Mouse (Mus musculus) macrophage (primary cell): ENCODE measurements around the gene Dner. TPM values are rescaled to one million over a fixed set of nuclear protein-coding genes. Genes with fewer than 3 reads are reported as not detected.

ENCODE experiments used
- H3K27ac ChIP-seq: fragments of 350-480 bp; formaldehyde crosslinking; 2 replicates; pipeline ENCODE4 v1.9.0; 2021
- H3K36me3 ChIP-seq: fragments of 350-480 bp; formaldehyde crosslinking; 2 replicates; pipeline ENCODE4 v1.9.0; 2021; ENCODE audit errors: inconsistent target
- H3K4me3 ChIP-seq: fragments of 350-480 bp; formaldehyde crosslinking; 2 replicates; pipeline ENCODE4 v1.9.0; 2021; ENCODE audit errors: inconsistent target
- H3K79me2 ChIP-seq: fragments of 350-480 bp; formaldehyde crosslinking; 2 replicates; pipeline ENCODE4 v1.9.0; 2021; ENCODE audit errors: inconsistent target
- WGBS: methylation state at CpG from one replicate; pipeline ENCODE4 v1.1.7; 2026; ENCODE audit warnings: inconsistent platforms; ENCODE audit not compliant: missing documents; 5-methylcytosine and 5-hydroxymethylcytosine counted together
- polyA plus RNA-seq: library from polyadenylated mRNA; stranded (reverse); fragments of 250-400 nt; gene quantifications from 3 replicates; pipeline ENCODE4 v1.2.4, GENCODE M21; 2018; ENCODE audit warnings: inconsistent platforms
- total RNA-seq, 78 experiments: library from RNA; depleted of rRNA; stranded (reverse); fragments of 250-400 nt; gene quantifications; 1 replicate in 9 of 78; 2 replicates in 24 of 78; 3 replicates in 43 of 78; 4 replicates in 2 of 78; pipeline ENCODE4 v1.2.4; 2018; ENCODE audit warnings: inconsistent platforms in 56 of 78

The Dner gene
- total RNA-seq (2018; cell fraction: chromatin; rRNA removed) = 1 to 10 TPM in 4 of 26 experiments, under 1 TPM in 14, not detected in 8; 0.18 to 1.8 (median 0.68) TPM
- total RNA-seq (2018; cell fraction: cytosol; rRNA removed) = 1 to 10 TPM in 1 of 26 experiments, under 1 TPM in 25; 0.23 to 1.1 (median 0.43) TPM
- 1 to 10 TPM in 2 of 26 experiments, under 1 TPM in 23, not detected in 1; 0.12 to 2.8 (median 0.35) TPM for total RNA-seq (2018; cell fraction: nucleus; rRNA removed)
- 0.14 to 1.4 TPM (median 0.21 TPM) in 3 replicates for polyA plus RNA-seq

DNA sequence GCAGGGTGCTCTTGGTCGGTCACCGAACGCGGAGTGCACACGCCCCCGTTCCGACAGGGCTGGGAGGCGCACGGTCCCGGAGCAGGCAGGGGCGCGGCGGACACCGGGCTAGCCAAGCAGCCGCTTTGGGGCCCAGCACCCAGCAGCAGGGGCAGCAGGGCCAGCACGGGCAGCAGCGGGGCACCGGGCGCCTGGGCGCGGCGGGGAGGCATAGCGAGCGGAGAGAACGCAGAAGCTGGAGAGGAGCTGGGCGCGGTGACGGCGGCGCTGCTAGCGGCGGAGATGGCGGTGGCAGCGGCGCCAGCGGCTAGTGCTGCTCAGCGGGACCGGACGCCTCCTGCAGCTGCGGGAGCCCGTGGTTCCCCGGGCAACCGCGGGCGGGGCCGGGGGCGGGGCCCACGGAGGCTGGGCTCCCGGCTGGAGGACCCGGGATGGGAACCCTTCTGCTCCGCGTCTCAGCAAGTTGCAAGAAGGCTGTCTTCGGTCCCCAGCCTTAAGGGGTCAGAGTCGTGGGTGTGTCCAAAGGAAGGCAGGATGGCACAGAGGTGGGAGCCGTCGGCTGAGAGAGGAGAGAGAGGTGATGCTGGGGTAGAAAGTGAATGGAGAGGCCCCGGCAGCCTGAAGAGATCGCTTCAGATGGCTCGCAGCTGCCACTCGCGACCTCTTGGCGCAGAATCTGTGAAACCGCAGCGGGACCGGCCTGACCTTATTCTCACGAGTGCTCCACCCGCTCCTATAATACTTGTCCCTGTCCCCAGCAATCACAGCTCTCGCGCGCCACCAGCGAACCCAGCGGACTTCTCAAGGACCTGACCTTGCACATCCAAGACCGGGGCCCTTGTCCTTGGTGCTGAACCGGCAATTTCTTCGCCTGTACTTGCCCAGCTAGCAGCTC, at the start of gene Dner:
TSS of gene Dner (minus strand) at position 705 of the 895 bp plus-strand sequence.
- no peaks in the 10 kb centered on the region for H3K36me3 ChIP-seq
- no peak within 1 kb of the TSS for H3K27ac ChIP-seq
- 2% methylated on average over 59 of the region's 75 CpGs for WGBS
- H3K79me2 ChIP-seq = no peaks in the 10 kb centered on the region
- H3K4me3 ChIP-seq = no peak within 1 kb of the TSS

DNA sequence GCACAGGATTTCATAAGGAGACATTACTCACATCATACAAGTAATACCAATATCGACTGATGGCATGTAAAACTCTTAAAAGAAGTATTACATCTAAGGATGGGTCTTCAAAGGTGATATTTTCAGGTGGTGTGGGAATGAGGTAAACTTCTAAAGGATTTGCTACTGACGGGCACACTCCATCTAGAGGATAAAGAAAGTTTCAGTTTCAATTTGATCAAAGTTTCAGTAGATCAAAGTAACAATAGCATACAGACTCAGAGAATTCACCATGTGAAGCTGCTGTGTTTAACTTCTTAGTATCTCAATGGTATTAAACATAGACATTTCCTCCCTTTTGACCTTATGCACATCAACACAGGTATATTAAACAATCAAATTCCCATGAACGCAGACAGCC, 46.1 kb upstream of the Dner start:
- H3K4me3 ChIP-seq = no peak overlapping the region
- H3K79me2 ChIP-seq = no peaks in the 10 kb centered on the region
- 95% methylated on average over 3 of the region's 3 CpGs for WGBS
- no peak overlapping the region for H3K27ac ChIP-seq
- H3K36me3 ChIP-seq = peaks cover 90% of the 10 kb centered on the region

DNA sequence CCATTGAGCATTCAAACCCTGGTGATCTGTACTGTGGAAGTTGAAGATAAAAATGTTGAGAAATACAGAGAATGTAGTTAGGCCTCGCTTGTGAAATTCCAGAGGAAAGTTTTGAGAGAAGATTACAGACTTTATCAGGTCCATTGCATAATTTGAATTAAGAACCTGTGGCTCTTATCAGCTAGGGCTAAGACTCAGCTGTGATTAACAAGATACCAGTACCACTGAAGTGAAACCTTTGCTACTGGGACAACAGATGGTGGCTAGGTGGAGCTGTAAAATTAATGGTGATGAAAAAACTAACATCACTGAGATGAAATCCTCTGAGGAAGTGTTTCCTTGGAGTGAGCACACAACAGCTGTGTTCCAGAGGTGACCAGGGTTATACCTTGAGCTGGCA, 44.1 kb upstream of the Dner start:
- WGBS = 88% methylated on average over 1 of the region's 1 CpGs
- Histone ChIP-seq H3K27ac (no peak overlapping the region), H3K36me3 (peaks cover 90% of the 10 kb centered on the region), H3K79me2 (no peaks in the 10 kb centered on the region), H3K4me3 (no peak overlapping the region)

DNA sequence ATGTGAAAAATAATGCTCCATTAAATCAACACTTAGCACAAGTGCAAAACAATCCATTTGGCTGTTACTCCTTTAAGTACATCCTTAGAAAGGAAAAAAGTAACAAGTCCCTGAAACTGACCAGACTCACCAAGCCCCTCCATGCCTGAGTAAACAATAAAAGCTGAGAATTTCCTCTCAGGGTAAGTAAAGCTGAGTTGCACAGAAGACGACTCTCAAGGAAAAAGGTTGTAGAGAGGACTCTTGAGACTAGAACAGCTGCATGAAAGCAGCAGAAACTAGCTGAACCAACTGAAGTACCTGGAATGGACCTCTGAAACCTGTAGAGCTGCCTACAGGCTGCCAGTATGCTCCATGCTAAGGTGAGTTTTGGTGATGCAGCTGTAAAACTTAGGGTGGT, 41.1 kb upstream of the Dner start:
- Histone ChIP-seq H3K4me3 (no peak overlapping the region), H3K79me2 (no peaks in the 10 kb centered on the region), H3K36me3 (peaks cover 76% of the 10 kb centered on the region), H3K27ac (no peak overlapping the region)
- WGBS = 73% methylated on average over 1 of the region's 1 CpGs

DNA sequence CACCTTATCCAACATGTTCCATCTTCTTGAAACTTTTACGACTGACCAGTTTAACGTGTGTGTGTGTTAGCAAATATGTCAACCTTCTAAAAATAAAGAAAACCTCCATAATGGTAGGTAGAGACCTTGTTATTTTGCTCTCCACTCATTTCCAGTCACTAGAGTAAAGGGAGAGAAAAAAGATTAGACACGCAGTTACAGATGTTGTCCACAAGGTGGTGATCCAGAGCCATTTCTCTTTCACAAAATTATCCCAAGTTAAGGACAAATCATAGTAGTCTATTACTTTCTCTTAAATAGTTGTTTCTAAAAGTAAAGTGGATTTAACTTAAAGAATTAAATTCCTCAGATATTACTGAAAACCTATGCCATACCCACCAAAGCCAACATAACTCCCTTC, 37.8 kb upstream of the Dner start:
- Histone ChIP-seq H3K79me2 (no peaks in the 10 kb centered on the region), H3K27ac (no peak overlapping the region), H3K4me3 (no peak overlapping the region), H3K36me3 (peaks cover 79% of the 10 kb centered on the region)
- WGBS = 65% methylated on average over 3 of the region's 3 CpGs

DNA sequence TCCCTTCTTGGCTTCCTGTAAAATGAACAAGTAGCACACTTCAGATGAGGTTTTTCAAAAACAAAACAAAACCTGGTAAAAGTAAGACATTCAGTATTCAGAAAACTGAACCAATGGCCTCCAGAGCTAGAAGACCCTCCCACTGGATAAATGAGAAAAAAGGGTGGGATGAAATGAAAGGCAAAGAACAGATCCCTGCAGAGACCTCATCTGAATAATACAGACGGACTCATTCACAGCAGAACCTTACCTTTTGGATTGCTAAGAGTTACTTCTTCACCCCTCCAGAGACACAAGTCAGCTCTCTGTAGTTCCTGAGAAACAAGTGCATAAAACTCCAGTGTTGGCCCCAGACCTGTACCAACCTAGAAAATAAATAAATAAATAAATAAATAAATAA, 35.7 kb upstream of the Dner start:
- Histone ChIP-seq H3K36me3 (peaks cover 81% of the 10 kb centered on the region), H3K79me2 (no peaks in the 10 kb centered on the region), H3K4me3 (no peak overlapping the region), H3K27ac (no peak overlapping the region)
- WGBS = 100% methylated on average over 1 of the region's 1 CpGs

DNA sequence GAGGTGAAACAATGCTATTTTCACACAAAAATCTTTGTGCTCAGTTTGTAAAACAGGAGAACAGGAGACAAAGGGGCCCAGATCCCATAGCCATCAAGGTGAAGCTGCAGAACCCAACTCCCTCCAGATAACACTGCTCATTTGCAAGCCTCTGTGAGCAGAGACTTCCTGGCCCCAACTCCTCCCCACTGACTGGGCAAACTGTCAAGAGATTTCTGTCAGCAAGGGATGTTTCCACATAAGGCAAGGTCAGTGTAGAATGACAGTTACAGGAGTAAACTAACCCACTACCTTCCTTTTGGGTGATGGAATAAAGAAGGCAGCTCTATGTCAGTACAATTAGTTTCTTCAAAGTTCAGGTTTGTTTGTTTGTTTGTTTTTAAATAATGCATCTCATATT, 26.8 kb upstream of the Dner start:
- Histone ChIP-seq H3K36me3 (peaks cover 49% of the 10 kb centered on the region), H3K79me2 (no peaks in the 10 kb centered on the region), H3K4me3 (no peak overlapping the region), H3K27ac (no peak overlapping the region)

DNA sequence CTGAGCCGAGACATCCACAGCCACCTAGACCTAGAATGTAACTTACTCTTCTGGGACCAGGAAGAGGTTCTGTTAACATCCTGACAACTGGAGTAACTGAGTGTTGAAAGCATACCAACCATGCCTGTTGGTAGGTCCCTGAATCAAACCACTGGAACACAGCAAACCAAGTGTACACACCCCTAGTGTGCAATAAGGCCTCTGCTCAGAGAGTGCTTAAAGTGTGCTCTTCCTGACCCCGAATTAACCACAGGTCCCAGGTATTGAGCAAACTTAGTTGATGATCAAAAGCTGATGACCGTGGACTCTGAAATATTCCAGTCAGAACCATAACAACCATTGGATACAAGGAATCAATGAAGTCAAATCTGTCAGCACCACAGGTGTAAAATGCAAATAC, 26.4 kb upstream of the Dner start:
- Histone ChIP-seq H3K4me3 (no peak overlapping the region), H3K36me3 (peaks cover 45% of the 10 kb centered on the region), H3K79me2 (no peaks in the 10 kb centered on the region), H3K27ac (no peak overlapping the region)
- WGBS = 87% methylated on average over 3 of the region's 3 CpGs

DNA sequence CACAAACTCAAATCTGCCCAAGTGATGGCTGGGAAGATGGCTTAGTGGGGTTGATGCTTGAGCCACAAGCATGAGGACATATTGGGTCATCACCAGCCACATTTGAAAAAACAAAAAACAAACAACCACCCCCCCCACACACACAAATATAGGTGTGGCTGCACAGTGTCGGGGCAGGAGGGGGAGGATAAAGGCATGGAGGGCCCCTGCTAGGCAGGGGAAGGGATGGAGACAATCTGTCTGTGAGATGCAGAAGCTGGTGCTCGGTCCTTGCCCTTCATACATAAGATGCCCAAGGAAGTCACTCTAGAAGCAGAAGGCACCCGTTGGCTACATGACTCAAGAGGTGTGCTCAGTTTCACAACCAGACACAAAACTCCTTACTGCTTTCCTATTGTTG, 25.9 kb upstream of the Dner start:
- peaks cover 41% of the 10 kb centered on the region for H3K36me3 ChIP-seq
- H3K79me2 ChIP-seq = no peaks in the 10 kb centered on the region
- H3K4me3 ChIP-seq = no peak overlapping the region
- H3K27ac ChIP-seq = no peak overlapping the region
- 80% methylated on average over 3 of the region's 3 CpGs for WGBS

DNA sequence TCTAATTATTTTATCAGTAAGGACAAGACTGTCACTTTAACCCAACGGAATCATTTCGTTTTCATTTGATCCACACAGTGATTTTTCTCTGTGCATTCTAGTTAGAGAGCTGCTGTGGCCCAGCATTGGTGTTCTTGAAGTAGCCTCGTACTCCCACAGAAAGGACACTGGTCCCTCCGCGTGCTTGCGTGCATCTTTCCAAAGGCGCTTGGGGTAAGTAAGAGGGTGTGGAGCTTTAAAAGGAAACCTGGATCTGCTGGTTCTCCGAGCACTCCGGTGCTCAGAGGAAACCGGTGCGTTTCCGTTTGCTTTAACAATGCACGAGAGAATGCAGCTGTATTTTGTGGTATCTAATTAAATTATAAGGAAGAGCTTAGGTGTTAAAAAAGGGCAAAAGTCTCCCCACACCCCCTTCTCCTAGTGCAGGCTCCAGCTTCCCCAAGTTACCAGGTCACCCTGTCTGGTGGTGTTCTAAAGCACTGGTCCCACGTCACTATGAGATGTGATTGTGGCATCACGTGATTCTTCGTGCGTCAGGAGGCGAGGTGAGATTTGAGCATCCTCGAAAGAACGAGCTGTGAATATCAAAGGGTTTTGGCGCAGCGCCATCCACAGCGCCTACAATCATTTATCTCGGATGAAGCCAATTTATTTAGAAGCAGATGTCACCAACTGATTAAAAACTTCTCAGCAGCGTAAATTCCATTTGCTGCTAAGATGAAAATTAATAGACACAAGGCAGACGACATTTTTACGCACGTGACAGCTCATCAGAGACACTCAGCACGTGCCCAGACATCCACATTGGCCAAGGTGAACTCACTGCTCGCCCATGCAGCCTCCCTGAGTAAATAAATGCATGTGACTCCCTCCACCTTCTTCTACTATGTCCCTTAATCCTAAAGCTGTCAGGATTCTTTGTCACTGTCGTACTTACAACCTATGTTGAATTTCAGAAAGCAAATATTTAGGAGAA, 14.1 kb upstream of the Dner start:
- 17% methylated on average over 31 of the region's 31 CpGs for whole genome bisulfite sequencing
- H3K36me3 ChIP-seq = no peaks in the 10 kb centered on the region

DNA sequence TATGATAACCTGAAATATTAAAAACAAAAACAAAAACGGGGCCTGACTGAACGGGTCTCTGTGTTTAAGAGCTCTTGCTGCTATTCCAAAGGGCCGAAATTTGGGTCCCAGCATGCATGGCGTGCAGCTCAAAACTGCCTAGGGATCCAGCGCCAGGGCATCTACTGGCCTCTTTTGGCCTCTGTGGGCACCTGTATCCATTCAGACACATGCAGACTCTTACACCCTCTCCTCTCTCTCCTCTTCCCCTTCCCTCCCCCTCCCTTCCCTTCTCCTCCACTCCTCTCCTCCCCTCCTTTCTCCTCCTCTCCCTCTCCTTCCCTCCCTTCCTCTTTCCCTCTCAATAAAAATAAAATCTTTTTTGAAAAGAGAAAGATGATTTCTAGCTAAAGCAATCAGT, 13.4 kb upstream of the Dner start:
- H3K27ac ChIP-seq = no peak overlapping the region
- 42% methylated on average over 5 of the region's 5 CpGs for WGBS
- no peaks in the 10 kb centered on the region for H3K79me2 ChIP-seq
- no peak overlapping the region for H3K4me3 ChIP-seq
- no peaks in the 10 kb centered on the region for H3K36me3 ChIP-seq

More for the DNA sequence above, 14.1 kb upstream of the Dner start:
- H3K27ac ChIP-seq = no peak overlapping the region
- no peak overlapping the region for H3K4me3 ChIP-seq
- H3K79me2 ChIP-seq = no peaks in the 10 kb centered on the region

DNA sequence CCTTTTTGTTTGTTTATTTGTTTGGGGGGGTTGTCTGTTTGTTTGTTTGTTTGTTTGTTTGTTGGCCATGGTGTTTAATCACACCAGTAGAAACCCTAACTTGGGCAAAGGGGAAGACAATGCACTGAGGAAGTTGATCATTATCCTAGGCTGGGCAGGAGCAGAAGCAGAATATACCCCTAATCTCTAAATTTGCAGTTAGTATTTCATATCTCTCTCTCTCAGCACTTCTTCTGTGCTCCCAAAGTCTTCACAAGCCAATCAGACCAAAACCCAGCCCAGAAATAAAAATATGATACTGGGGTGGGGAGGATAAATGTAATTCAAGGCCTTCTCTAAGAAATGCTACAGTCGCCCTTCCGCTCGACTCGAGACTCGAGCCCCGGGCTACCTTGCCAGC, 4.2 kb upstream of the Dner start:
- Histone ChIP-seq H3K79me2 (no peaks in the 10 kb centered on the region), H3K4me3 (no peak overlapping the region), H3K27ac (no peak overlapping the region), H3K36me3 (no peaks in the 10 kb centered on the region)
- no CpG with 5 or more reads among the region's 6 CpGs for WGBS

DNA sequence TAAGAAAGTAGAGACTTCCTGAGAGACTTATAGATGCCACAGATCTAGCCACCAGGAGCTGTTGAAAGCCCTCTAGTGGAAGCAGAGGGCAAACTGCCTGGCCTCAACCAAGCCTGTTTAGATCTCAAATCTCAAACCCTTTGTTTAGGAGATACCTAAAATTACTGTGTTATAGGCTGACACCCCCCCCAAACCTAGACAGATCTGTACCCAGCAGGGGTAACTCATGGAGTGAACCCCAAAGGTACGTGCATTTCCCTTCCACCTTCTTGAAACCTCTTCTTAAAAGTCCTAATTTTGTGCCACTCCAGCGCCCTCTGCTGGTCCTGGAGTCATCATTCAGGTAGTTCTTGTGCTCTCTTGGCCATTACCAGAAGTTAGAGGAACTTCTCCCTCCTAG, 1.1 kb upstream of the Dner start:
- WGBS = 0% methylated on average over 2 of the region's 2 CpGs
- Histone ChIP-seq H3K36me3 (no peaks in the 10 kb centered on the region), H3K79me2 (no peaks in the 10 kb centered on the region), H3K4me3 (no peak overlapping the region), H3K27ac (no peak overlapping the region)

DNA sequence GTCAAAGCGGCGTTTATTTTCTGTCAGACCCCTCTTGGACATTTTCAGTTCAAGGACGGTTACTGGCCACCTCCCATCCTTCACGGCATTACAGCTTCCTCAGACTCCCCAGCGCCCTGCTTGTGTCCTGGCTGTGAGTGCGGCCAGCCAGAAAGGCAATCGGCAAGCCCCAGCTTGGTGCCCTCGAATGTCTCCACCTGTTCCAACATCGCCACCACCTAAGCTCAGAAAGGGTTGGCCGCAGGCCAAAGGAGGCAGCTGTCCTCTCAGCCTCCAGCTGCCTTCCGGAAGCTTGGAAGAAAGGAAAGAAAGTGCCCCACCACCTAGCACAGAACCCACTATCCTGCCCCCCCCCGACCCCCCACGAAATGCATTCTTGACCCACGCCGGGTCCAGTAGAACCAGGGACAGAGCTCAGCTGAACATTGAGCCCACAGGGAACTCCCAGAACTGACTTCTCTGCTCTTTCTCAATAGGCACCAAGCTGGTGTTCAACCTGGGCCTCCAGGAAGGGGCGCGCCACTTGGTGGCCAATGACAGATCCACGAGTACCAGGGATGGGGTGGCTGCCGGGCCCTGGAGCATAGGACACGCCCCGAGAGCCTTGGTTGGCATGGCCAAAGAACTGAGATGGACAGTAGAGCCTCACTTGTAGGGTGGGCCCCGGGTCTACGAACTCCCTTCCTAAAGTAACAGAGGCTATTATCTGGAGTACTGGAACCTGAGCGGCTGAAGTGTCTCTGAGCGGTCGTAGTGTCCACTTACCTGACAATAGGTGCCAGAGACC, 1.1 kb downstream of the Dner start:
- Histone ChIP-seq H3K36me3 (no peaks in the 10 kb centered on the region), H3K79me2 (no peaks in the 10 kb centered on the region), H3K27ac (no peak overlapping the region), H3K4me3 (no peak overlapping the region)
- WGBS = 17% methylated on average over 26 of the region's 26 CpGs
